Mouse (Mus musculus): Measurements from ENCODE around the gene Trappc3l. TPM values are rescaled to one million over a fixed set of nuclear protein-coding genes. Genes with fewer than 3 reads are reported as not detected.
A peak's percentile ranks its signal among the peaks of the same experiment; 100 is the strongest.

The Trappc3l gene
- total RNA-seq, 2 experiments from 2014 or later, result not detected

GRCm38 (mm10) chr10:34095964-34096363 lies 58.6 kb downstream of the Trappc3l start:
- DNase-seq, result peak in 1 of 2 experiments; percentile 3

GRCm38 (mm10) chr10:34096418-34096883 lies 59.1 kb downstream of the Trappc3l start, which contains the start of gene Calhm5:
Gene Calhm5 (minus strand): TSS chr10:34096519.
- DNase-seq, result peak; percentile 30 to 36

GRCm38 (mm10) chr10:34110863-34111465 lies 73.6 kb downstream of the Trappc3l start:
- no peak for DNase-seq

- no peak for DNase-seq
These were observed 74.8 kb downstream of the Trappc3l start for GRCm38 (mm10) chr10:34111964-34112738.

- DNase-seq, result no peak
These were observed 79.7 kb downstream of the Trappc3l start for GRCm38 (mm10) chr10:34117131-34117530.

- DNase-seq, result no peak
These were observed 80.4 kb downstream of the Trappc3l start for GRCm38 (mm10) chr10:34117770-34118169.

GRCm38 (mm10) chr10:34118421-34118820 lies 81.0 kb downstream of the Trappc3l start:
- no peak for DNase-seq

GRCm38 (mm10) chr10:34127392-34128378 lies 90.3 kb downstream of the Trappc3l start, which contains the start of gene Calhm6:
Gene Calhm6 (minus strand): TSS chr10:34127984.
- peak; percentile 32 to 38 for DNase-seq

GRCm38 (mm10) chr10:34128391-34128790 lies 91.0 kb downstream of the Trappc3l start:
- no peak for DNase-seq

GRCm38 (mm10) chr10:34131356-34131755 lies 94.0 kb downstream of the Trappc3l start:
- DNase-seq, result no peak

- DNase-seq, result no peak
These were observed 99.0 kb downstream of the Trappc3l start for GRCm38 (mm10) chr10:34136432-34136831.

- no peak for DNase-seq
These were observed 100.6 kb downstream of the Trappc3l start for GRCm38 (mm10) chr10:34138027-34138426.

- DNase-seq, result no peak
These were observed 102.4 kb downstream of the Trappc3l start for GRCm38 (mm10) chr10:34139768-34140167.

- no peak for DNase-seq
These were observed 104.3 kb downstream of the Trappc3l start for GRCm38 (mm10) chr10:34141693-34142092.

- no peak for DNase-seq
These were observed 112.4 kb downstream of the Trappc3l start for GRCm38 (mm10) chr10:34149772-34150171.

GRCm38 (mm10) chr10:34150454-34150853 lies 113.1 kb downstream of the Trappc3l start:
- no peak for DNase-seq

GRCm38 (mm10) chr10:34151827-34152226 lies 114.4 kb downstream of the Trappc3l start:
- DNase-seq, result no peak

- DNase-seq, result no peak
These were observed 118.6 kb downstream of the Trappc3l start for GRCm38 (mm10) chr10:34155796-34156554.
